Mouse (Mus musculus) testis, adult 2 months (tissue): Measurements from ENCODE around the gene Polr2e. TPM values are rescaled to one million over a fixed set of nuclear protein-coding genes. Genes with fewer than 3 reads are reported as not detected.

Source experiments
- H3K27ac ChIP-seq: fragments of 200-500 bp; 2 replicates; pipeline ENCODE4 v1.5.1; 2012; ENCODE audit warnings: low read depth, low read length; ENCODE audit not compliant: control insufficient read depth, insufficient read depth
- H3K27me3 ChIP-seq: fragments of 200-500 bp; 2 replicates; pipeline ENCODE4 v1.6.1; 2012; ENCODE audit warnings: mild to moderate bottlenecking, low read length, moderate library complexity; ENCODE audit not compliant: control insufficient read depth, insufficient read depth
- H3K36me3 ChIP-seq: fragments of 200-500 bp; 2 replicates; pipeline ENCODE4 v1.6.1; 2012; ENCODE audit warnings: mild to moderate bottlenecking, low read length; ENCODE audit not compliant: control insufficient read depth, insufficient read depth
- H3K4me1 ChIP-seq: fragments of 200-500 bp; 2 replicates; pipeline ENCODE4 v1.6.1; 2012; ENCODE audit warnings: low read length; ENCODE audit not compliant: control insufficient read depth, insufficient read depth
- H3K4me3 ChIP-seq: fragments of 200-500 bp; 2 replicates; pipeline ENCODE4 v1.5.1; 2012; ENCODE audit warnings: low read depth, mild to moderate bottlenecking, low read length, moderate library complexity, mixed read lengths; ENCODE audit not compliant: control insufficient read depth
- CTCF ChIP-seq: fragments of 200-500 bp; IDR thresholded peaks from 2 replicates; pipeline ENCODE4 v1.5.1; 2012; ENCODE audit warnings: low read depth, mild to moderate bottlenecking, inconsistent platforms, low read length, moderate library complexity; ENCODE audit not compliant: control insufficient read depth, insufficient read depth, insufficient replicate concordance
- POLR2A ChIP-seq: fragments of 200-500 bp; IDR thresholded peaks from 2 replicates; pipeline ENCODE4 v1.6.1; 2012; ENCODE audit warnings: low read depth, mild to moderate bottlenecking, inconsistent platforms, low read length, moderate library complexity; ENCODE audit not compliant: control insufficient read depth
- polyA plus RNA-seq: library from polyadenylated mRNA; depleted of rRNA; stranded (reverse); fragments of >200 nt; gene quantifications from 2 replicates; pipeline ENCODE4 v1.2.3, GENCODE M21; 2012; rRNA removed

The Polr2e gene
- polyA plus RNA-seq = 104 and 113 TPM in 2 replicates

- Histone ChIP-seq H3K4me3 (peak within 1 kb of the TSS; percentile 92), H3K36me3 (no peaks in the 10 kb centered on the region), H3K4me1 (peaks cover 7% of the 10 kb centered on the region), H3K27me3 (no peaks in the 10 kb centered on the region), H3K27ac (peak within 1 kb of the TSS; percentile 77)
- TF ChIP-seq CTCF = no peak
- TF ChIP-seq POLR2A = peak; percentile 89
Observed at GRCm38 (mm10) chr10:80039559-80039979, at the start of gene Polr2e. TSS of gene Polr2e (minus strand) at chr10:80039795.

- H3K27ac ChIP-seq = no peak overlapping the region
- no peak overlapping the region for H3K4me3 ChIP-seq
- H3K27me3 ChIP-seq = no peaks in the 10 kb centered on the region
- no peaks in the 10 kb centered on the region for H3K36me3 ChIP-seq
- peaks cover 2% of the 10 kb centered on the region; the same call in 1 of the 2 replicates for H3K4me1 ChIP-seq
- TF ChIP-seq POLR2A (no peak), CTCF (no peak; the same call in 1 of the 2 replicates)
Observed at GRCm38 (mm10) chr10:80089146-80089545, 49.6 kb upstream of the Polr2e start.

GRCm38 (mm10) chr10:80087483-80087882 is 47.9 kb upstream of the Polr2e start:
- Histone ChIP-seq H3K27ac (no peak overlapping the region), H3K27me3 (no peaks in the 10 kb centered on the region), H3K4me1 (no peaks in the 10 kb centered on the region; the same call in 1 of the 2 replicates), H3K4me3 (no peak overlapping the region), H3K36me3 (no peaks in the 10 kb centered on the region)
- TF ChIP-seq POLR2A = no peak
- no peak for TF ChIP-seq CTCF

- Histone ChIP-seq H3K27ac (no peak overlapping the region), H3K36me3 (no peaks in the 10 kb centered on the region), H3K4me3 (no peak overlapping the region), H3K27me3 (no peaks in the 10 kb centered on the region), H3K4me1 (no peaks in the 10 kb centered on the region)
- TF ChIP-seq CTCF (no peak), POLR2A (no peak)
Observed at GRCm38 (mm10) chr10:80086847-80087246, 47.3 kb upstream of the Polr2e start.

GRCm38 (mm10) chr10:80084817-80085487 is 45.4 kb upstream of the Polr2e start:
- no peaks in the 10 kb centered on the region for H3K36me3 ChIP-seq
- no peaks in the 10 kb centered on the region for H3K4me1 ChIP-seq
- H3K27ac ChIP-seq = no peak overlapping the region
- no peak for TF ChIP-seq POLR2A
- TF ChIP-seq CTCF = no peak
- H3K4me3 ChIP-seq = no peak overlapping the region
- H3K27me3 ChIP-seq = no peaks in the 10 kb centered on the region

- no peaks in the 10 kb centered on the region for H3K27me3 ChIP-seq
- H3K27ac ChIP-seq = no peak overlapping the region
- TF ChIP-seq CTCF (no peak), POLR2A (no peak)
- no peaks in the 10 kb centered on the region; the same call in 1 of the 2 replicates for H3K4me1 ChIP-seq
- no peaks in the 10 kb centered on the region for H3K36me3 ChIP-seq
- no peak overlapping the region for H3K4me3 ChIP-seq
Observed at GRCm38 (mm10) chr10:80081075-80081474, 41.5 kb upstream of the Polr2e start.

- TF ChIP-seq POLR2A (no peak), CTCF (no peak)
- Histone ChIP-seq H3K27me3 (no peaks in the 10 kb centered on the region), H3K4me3 (no peak overlapping the region), H3K27ac (no peak overlapping the region), H3K36me3 (no peaks in the 10 kb centered on the region), H3K4me1 (no peaks in the 10 kb centered on the region; the same call in 1 of the 2 replicates)
Observed at GRCm38 (mm10) chr10:80080396-80081070, 40.9 kb upstream of the Polr2e start.
